Mouse (Mus musculus) liver, embryonic 14.5 days (tissue): Measurements from ENCODE around the gene Cfap58. TPM values are rescaled to one million over a fixed set of nuclear protein-coding genes. Genes with fewer than 3 reads are reported as not detected.

Experiments
- ATAC-seq: fragments of 200-750 bp; cut with Nextera tagmentation; 2 replicates; pipeline ENCODE4 v1.8.0; 2017; ENCODE audit warnings: moderate number of reproducible peaks, mild to moderate bottlenecking, moderate library complexity; ENCODE audit not compliant: insufficient read depth
- DNase-seq, 3 experiments: peaks; one replicate each; pipeline ENCODE4 v3.0.0-alpha.2; 2012 to 2013; ENCODE audit warnings: low read depth in 3 of 3, low spot score in 3 of 3
- H3K27ac ChIP-seq: fragments of 300-500 bp; sonication (generic); 2 replicates; pipeline ENCODE4 v1.5.1; 2014; ENCODE audit warnings: moderate library complexity, mild to moderate bottlenecking, control low read depth, inconsistent platforms
- H3K27me3 ChIP-seq: fragments of 300-500 bp; sonication (generic); 2 replicates; pipeline ENCODE4 v1.6.1; 2014; ENCODE audit warnings: mild to moderate bottlenecking, low read length, moderate library complexity; ENCODE audit not compliant: control insufficient read depth, insufficient read depth
- H3K36me3 ChIP-seq: fragments of 300-500 bp; sonication (generic); replicated peaks from 2 replicates; pipeline ENCODE4 v1.6.1; 2014; ENCODE audit warnings: low read depth; ENCODE audit not compliant: control insufficient read depth, insufficient read depth
- H3K4me1 ChIP-seq, 2 experiments: fragments of 200-500 bp in 1 of 2; fragments of 300-500 bp in 1 of 2; sonication (generic) in 1 of 2; replicated peaks; 2 replicates each; pipeline ENCODE4 v1.6.1; 2012 to 2014; ENCODE audit warnings: antibody characterized with exemption in 1 of 2, inconsistent platforms in 1 of 2, low read length in 1 of 2; ENCODE audit not compliant: control insufficient read depth in 2 of 2, insufficient read depth in 2 of 2
- H3K4me2 ChIP-seq: fragments of 300-500 bp; sonication (generic); 2 replicates; pipeline ENCODE4 v1.6.1; 2014; ENCODE audit warnings: low read depth, mild to moderate bottlenecking, control low read depth, moderate library complexity
- H3K4me3 ChIP-seq, 2 experiments: fragments of 200-500 bp in 1 of 2; fragments of 300-500 bp in 1 of 2; sonication (generic) in 1 of 2; 2 replicates each; pipeline ENCODE4 v1.5.1; 2012 to 2014; ENCODE audit warnings: low read depth in 2 of 2, low read length in 2 of 2, mild to moderate bottlenecking in 2 of 2, control low read depth in 1 of 2, inconsistent platforms in 1 of 2, moderate library complexity in 1 of 2; ENCODE audit not compliant: insufficient read depth in 1 of 2
- H3K9ac ChIP-seq: fragments of 300-500 bp; sonication (generic); replicated peaks from 2 replicates; pipeline ENCODE4 v1.6.1; 2014; ENCODE audit warnings: mild to moderate bottlenecking, control low read depth, moderate library complexity
- H3K9me3 ChIP-seq: fragments of 300-500 bp; sonication (generic); 2 replicates; pipeline ENCODE4 v1.6.1; 2016; ENCODE audit warnings: low read length, mixed read lengths; ENCODE audit not compliant: control insufficient read depth
- CTCF ChIP-seq: IDR thresholded peaks from 2 replicates; pipeline ENCODE4 v1.5.1; 2016; ENCODE audit warnings: antibody characterized with exemption, low read depth, control low read depth
- EP300 ChIP-seq: IDR thresholded peaks from 2 replicates; pipeline ENCODE4 v1.6.1; 2016; ENCODE audit warnings: antibody characterized with exemption, low read depth
- WGBS: fragments of 180-500 bp; shearing (Covaris S2); extraction: QIAGEN DNeasy Blood & Tissue Kit; methylation state at CpG from one replicate; pipeline ENCODE4 v1.1.7; 2014; ENCODE audit not compliant: insufficient replicate concordance; 5-methylcytosine and 5-hydroxymethylcytosine counted together
- polyA plus RNA-seq, 2 experiments: library from polyadenylated mRNA; depleted of rRNA in 1 of 2; stranded (reverse) in 1 of 2; unstranded in 1 of 2; fragments of >200 nt; fragmentation: Nextera tagmentation in 1 of 2; extraction: Ambion mirVana in 1 of 2; gene quantifications; 2 replicates each; pipeline versions ENCODE4 v1.2.1 to v1.2.3; 2012 to 2014

The Cfap58 gene
- polyA plus RNA-seq, 2 experiments = not detected

DNA sequence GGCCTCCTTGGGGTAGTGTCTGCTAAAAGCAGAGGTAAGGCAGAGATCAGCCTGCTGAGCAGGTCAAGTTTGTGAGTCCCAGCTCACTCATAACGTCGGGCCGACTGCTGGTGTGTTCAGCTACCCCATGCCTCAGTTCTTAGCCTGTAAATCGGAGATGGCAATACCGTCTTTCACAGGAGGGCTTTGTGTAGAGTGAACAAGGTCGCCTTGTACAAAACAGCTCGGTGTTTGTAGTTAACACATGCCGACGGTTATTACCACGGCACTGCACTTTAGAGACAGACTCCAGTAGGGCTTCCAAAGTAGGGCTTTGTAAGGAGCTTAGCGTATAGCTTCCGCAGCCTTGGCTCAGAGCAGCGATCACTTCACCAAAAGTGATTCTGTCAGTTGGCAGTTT lies 63.8 kb downstream of the Cfap58 start:
- TF ChIP-seq CTCF (no peak), EP300 (no peak)

GRCm38 (mm10) chr19:48001774-48002173 lies 64.3 kb downstream of the Cfap58 start:
- Histone ChIP-seq H3K4me1 (no peaks in the 10 kb centered on the region), H3K4me2 (no peak overlapping the region), H3K4me3 (no peak overlapping the region), H3K36me3 (no peaks in the 10 kb centered on the region), H3K27ac (no peak overlapping the region), H3K9ac (no peak overlapping the region), H3K9me3 (no peaks in the 10 kb centered on the region), H3K27me3 (no peaks in the 10 kb centered on the region)
- ATAC-seq (no peak), DNase-seq (no peak)
- TF ChIP-seq CTCF (no peak), EP300 (no peak)
- WGBS = 70% methylated on average over 11 of the region's 11 CpGs

More for the DNA sequence above, 63.8 kb downstream of the Cfap58 start:
- no peaks in the 10 kb centered on the region for H3K9me3 ChIP-seq
- H3K36me3 ChIP-seq = no peaks in the 10 kb centered on the region
- DNase-seq = no peak
- no peak overlapping the region for H3K9ac ChIP-seq
- no peak overlapping the region for H3K4me2 ChIP-seq
- H3K4me3 ChIP-seq = no peak overlapping the region
- H3K27me3 ChIP-seq = no peaks in the 10 kb centered on the region
- 80% methylated on average over 13 of the region's 13 CpGs for WGBS
- no peaks in the 10 kb centered on the region for H3K4me1 ChIP-seq
- ATAC-seq = no peak
- no peak overlapping the region for H3K27ac ChIP-seq

DNA sequence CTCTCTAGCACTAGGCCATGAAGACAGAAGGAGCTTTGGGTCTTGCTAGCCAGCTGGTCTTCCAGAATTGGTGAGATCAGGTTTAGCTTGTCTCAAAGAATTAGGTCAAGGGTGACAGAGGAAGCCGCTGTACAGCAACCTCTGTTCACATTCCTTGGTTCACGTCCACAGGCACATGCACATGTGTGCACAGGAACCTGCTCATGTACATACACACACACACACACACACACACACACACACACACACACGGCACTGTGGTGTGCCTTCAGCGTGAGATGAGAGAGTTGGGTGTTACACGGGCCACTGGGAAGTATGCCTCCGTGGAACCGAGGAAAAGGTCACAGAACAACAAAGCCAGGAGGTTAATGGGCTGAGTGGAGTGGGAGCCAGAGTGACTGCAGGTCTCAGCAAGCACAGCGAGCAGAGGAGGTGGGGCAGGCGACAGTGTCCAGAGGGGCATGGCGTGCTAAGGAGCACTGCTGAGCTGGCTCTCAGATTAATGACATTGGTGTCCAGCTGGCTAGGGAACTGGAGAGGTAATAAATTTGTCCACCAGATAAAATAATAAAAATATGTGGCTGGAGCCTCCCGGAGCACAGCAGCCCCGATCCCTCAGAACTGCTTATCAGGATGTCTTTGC lies 71.4 kb downstream of the Cfap58 start:
- Histone ChIP-seq H3K27ac (no peak overlapping the region), H3K36me3 (no peaks in the 10 kb centered on the region), H3K27me3 (no peaks in the 10 kb centered on the region), H3K9me3 (no peaks in the 10 kb centered on the region), H3K4me1 (no peaks in the 10 kb centered on the region), H3K4me3 (no peak overlapping the region), H3K9ac (no peak overlapping the region), H3K4me2 (no peak overlapping the region)
- no peak for ATAC-seq
- TF ChIP-seq CTCF (no peak), EP300 (no peak)
- 73% methylated on average over 12 of the region's 12 CpGs for WGBS
- DNase-seq = no peak

DNA sequence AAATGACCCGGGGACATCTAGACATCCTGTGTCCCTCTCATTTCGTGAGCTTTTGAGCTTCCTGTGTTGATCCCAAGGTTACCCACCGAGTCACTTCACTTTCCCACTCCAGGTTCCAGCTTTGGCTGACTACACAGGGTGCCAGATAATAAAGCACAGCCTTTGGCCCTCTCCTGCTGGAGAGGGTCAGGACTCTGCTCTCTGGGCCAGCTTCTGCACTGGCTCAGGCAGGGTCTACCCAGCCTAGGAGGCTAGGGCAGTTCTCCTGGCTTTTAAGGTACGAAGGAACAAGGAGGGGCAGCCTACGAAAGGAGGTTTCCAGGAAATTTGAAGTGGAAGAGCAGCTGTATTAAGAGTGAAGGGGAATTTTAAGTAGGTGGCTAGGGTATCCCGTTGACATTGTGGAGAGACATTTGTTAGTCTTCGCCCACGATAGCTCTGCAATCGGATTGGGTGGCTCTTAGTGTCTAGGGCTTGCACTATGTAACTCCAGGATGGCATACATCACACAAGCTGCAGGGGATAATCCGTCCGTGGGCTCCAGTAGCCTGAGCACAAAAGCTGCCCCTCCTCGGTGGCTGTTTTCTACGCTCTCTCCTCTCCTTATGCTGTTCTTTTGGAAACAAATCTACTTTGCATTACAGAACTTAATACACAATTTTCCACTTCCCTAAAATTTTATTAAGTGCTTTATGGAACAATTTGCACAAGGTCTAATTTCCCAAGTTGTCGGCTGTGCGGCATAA lies 72.3 kb downstream of the Cfap58 start:
- Histone ChIP-seq H3K4me1 (no peaks in the 10 kb centered on the region), H3K36me3 (no peaks in the 10 kb centered on the region), H3K4me2 (no peak overlapping the region), H3K27ac (no peak overlapping the region), H3K4me3 (no peak overlapping the region), H3K9ac (no peak overlapping the region), H3K27me3 (no peaks in the 10 kb centered on the region), H3K9me3 (no peaks in the 10 kb centered on the region)
- ATAC-seq = no peak
- TF ChIP-seq CTCF = no peak
- TF ChIP-seq EP300 = no peak
- WGBS = 64% methylated on average over 15 of the region's 15 CpGs
- DNase-seq = no peak

DNA sequence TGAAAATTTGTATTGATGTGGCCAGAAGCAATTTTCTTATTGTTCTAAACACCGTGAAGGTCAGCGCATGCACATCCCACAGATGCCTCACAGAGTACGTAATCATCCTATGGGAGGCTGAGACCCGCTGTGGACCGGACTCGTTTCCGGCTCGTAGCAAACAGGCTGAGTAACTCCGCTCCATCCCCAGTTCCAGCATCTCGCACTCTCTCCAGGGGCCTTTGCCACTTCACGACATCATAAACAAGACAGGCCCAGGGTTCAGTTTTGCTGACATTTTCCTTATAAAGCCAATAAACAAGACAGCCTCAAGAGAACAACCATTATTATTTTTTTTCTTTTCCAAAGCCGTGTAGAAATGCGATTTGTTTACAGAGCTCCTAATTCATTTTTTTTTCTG lies 82.6 kb downstream of the Cfap58 start:
- WGBS = 69% methylated on average over 13 of the region's 13 CpGs
- no peak for TF ChIP-seq CTCF
- no peak for TF ChIP-seq EP300

More for the DNA sequence above, 82.6 kb downstream of the Cfap58 start:
- H3K4me3 ChIP-seq = no peak overlapping the region
- no peaks in the 10 kb centered on the region for H3K4me1 ChIP-seq
- no peaks in the 10 kb centered on the region for H3K9me3 ChIP-seq
- H3K9ac ChIP-seq = no peak overlapping the region
- no peaks in the 10 kb centered on the region for H3K27me3 ChIP-seq
- ATAC-seq (no peak), DNase-seq (no peak)
- no peaks in the 10 kb centered on the region for H3K36me3 ChIP-seq
- no peak overlapping the region for H3K27ac ChIP-seq
- H3K4me2 ChIP-seq = no peak overlapping the region
